Mouse (Mus musculus): Measurements from ENCODE around the gene Fmnl2. TPM values are rescaled to one million over a fixed set of nuclear protein-coding genes. Genes with fewer than 3 reads are reported as not detected.

Gene Fmnl2
- polyA plus RNA-seq, 1 experiment, result not detected

DNA sequence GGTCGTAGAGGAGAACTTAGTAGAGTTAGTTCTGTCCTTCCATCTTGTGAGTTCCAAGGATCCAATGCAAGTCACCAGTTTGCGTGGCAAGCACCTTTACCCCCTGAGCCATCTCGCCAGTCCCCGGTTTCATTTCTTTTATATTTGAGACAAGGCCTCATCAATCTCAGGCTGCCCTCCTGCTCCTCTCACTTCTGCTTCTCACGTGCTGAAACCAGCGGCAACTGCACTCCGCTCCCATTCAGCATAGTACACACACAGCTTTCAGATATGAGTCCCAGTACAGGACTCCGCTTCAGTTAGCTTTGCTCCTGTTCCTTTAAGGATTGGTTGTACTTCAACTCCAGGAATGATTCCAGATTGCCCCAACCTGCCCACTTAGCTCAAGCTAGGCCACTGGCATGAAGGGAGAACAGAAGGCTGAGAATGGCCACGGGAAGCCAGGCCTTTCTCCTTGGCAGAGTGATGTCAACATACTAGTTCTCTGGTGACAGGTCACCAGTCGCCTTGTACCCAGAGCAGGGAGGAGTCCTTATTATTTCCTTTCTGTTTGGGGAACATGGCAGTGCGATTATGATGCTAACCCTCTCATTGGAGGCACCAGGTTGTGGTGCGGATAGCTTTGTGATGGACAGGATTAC, 109.3 kb downstream of the Fmnl2 start:
- Histone ChIP-seq H3K4me1 (ENCODE audit: control insufficient read depth) (no peaks in the 10 kb centered on the region), H3K9me3 (ENCODE audit: control insufficient read depth, low read length) (no peaks in the 10 kb centered on the region), H3K36me3 (ENCODE audit: control insufficient read depth) (no peaks in the 10 kb centered on the region), H3K4me3 (replicated peaks) (no peak overlapping the region), H3K27me3 (ENCODE audit: control insufficient read depth) (no peaks in the 10 kb centered on the region)
- TF ChIP-seq GATA1 (IDR thresholded peaks at IDR 0.05; ENCODE audit: low read length) (no peak), TAL1 (IDR thresholded peaks at IDR 0.05; ENCODE audit: low read length) (no peak)

DNA sequence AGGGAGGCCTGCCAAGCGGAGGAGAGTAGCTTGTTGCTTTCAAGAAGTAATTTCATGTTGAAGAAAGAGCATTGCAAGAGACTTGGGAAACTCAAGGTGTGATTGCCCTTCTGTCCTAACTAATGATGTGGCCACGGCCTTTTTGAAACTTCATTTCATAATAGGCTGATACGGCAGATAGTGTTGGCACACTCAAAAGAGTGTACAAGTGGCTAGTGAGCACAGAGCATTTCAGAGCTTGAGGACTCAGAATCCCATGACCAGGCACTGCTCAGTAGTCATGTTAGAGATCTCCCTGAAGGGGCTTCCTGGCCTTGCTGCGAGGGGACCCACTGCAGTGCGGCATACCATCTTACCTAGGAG, 109.8 kb downstream of the Fmnl2 start:
- no peaks in the 10 kb centered on the region for H3K4me1 ChIP-seq (ENCODE audit: control insufficient read depth)

DNA sequence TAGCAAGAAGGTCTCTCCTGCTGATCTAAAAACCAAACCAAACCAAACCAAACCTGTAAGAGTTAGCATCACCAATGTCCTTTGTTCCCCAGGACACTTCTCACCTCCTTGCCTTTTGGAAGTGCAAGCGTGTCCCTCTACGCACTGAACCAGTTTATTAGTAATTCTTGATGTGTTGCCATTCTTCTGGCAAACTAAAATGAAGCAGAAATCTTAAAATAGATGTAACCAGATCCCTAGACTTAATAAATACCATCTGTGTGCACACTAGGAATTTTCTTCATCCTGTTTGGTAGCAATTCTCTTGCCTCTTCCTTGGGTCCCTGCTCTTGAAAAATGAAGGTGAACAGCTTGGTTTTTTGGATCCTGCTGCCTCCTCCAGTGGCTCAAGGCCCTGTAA, 111.2 kb downstream of the Fmnl2 start:
- H3K36me3 ChIP-seq (ENCODE audit: control insufficient read depth), result no peaks in the 10 kb centered on the region
- no peaks in the 10 kb centered on the region for H3K4me1 ChIP-seq (ENCODE audit: control insufficient read depth)
- no peaks in the 10 kb centered on the region for H3K27me3 ChIP-seq (ENCODE audit: control insufficient read depth)
- H3K4me3 ChIP-seq (replicated peaks), result no peak overlapping the region
- TF ChIP-seq GATA1 (IDR thresholded peaks at IDR 0.05; ENCODE audit: low read length) (no peak), TAL1 (IDR thresholded peaks at IDR 0.05; ENCODE audit: low read length) (no peak)
- no peaks in the 10 kb centered on the region for H3K9me3 ChIP-seq (ENCODE audit: control insufficient read depth, low read length)

More for the DNA sequence above, 109.8 kb downstream of the Fmnl2 start:
- H3K27me3 ChIP-seq (ENCODE audit: control insufficient read depth), result no peaks in the 10 kb centered on the region
- H3K4me3 ChIP-seq (replicated peaks), result no peak overlapping the region
- H3K9me3 ChIP-seq (ENCODE audit: control insufficient read depth, low read length), result no peaks in the 10 kb centered on the region
- H3K36me3 ChIP-seq (ENCODE audit: control insufficient read depth), result no peaks in the 10 kb centered on the region
- TF ChIP-seq GATA1 (IDR thresholded peaks at IDR 0.05; ENCODE audit: low read length) (no peak), TAL1 (IDR thresholded peaks at IDR 0.05; ENCODE audit: low read length) (no peak)

DNA sequence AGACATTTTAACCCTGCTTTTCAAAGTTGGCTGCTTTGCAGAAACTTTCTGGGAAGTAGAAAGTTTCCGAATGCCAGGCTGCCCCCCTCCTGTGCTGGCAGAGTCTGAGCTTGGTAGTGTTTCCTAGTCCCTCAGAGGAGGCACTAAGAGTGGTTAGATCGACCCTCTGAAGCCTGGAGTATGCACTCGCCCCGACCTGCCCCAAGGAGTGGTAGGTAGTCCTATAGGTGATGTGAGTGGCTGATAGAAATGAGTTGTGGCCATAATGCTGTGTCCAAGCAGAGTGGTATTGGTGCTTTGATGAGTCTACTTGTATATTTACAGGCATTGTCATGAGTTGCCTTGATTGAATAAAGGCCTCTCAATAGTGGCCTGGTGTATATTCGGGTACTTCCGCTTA, 116.4 kb downstream of the Fmnl2 start:
- no peak overlapping the region for H3K4me3 ChIP-seq (replicated peaks)

DNA sequence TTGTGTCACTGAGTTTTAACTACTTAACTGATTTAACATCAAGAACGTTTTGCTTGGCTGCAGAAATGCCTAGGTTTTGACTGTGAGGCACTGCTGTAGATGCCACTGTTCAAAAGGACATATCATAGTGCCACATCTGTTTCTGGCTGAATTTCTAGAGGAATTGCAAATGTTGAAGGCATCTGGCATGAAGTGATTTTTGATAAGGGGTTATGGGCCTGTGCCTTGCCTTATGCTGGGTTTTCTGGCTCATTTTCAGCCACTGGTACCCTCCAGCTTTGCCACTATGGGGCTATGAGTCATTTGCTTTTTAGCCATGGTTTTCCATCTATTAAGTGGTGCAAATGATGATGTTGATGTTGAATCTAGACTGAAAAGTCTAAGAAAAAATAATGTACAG, 117.1 kb downstream of the Fmnl2 start:
- no peak overlapping the region for H3K4me3 ChIP-seq (replicated peaks)
- H3K36me3 ChIP-seq (ENCODE audit: control insufficient read depth), result no peaks in the 10 kb centered on the region
- H3K9me3 ChIP-seq (ENCODE audit: control insufficient read depth, low read length), result no peaks in the 10 kb centered on the region
- TF ChIP-seq GATA1 (IDR thresholded peaks at IDR 0.05; ENCODE audit: low read length) (no peak), TAL1 (IDR thresholded peaks at IDR 0.05; ENCODE audit: low read length) (no peak)
- H3K27me3 ChIP-seq (ENCODE audit: control insufficient read depth), result no peaks in the 10 kb centered on the region
- no peaks in the 10 kb centered on the region for H3K4me1 ChIP-seq (ENCODE audit: control insufficient read depth)

More for the DNA sequence above, 116.4 kb downstream of the Fmnl2 start:
- Histone ChIP-seq H3K4me1 (ENCODE audit: control insufficient read depth) (no peaks in the 10 kb centered on the region), H3K27me3 (ENCODE audit: control insufficient read depth) (no peaks in the 10 kb centered on the region), H3K9me3 (ENCODE audit: control insufficient read depth, low read length) (no peaks in the 10 kb centered on the region), H3K36me3 (ENCODE audit: control insufficient read depth) (no peaks in the 10 kb centered on the region)
- TF ChIP-seq TAL1 (IDR thresholded peaks at IDR 0.05; ENCODE audit: low read length) (no peak), GATA1 (IDR thresholded peaks at IDR 0.05; ENCODE audit: low read length) (no peak)

DNA sequence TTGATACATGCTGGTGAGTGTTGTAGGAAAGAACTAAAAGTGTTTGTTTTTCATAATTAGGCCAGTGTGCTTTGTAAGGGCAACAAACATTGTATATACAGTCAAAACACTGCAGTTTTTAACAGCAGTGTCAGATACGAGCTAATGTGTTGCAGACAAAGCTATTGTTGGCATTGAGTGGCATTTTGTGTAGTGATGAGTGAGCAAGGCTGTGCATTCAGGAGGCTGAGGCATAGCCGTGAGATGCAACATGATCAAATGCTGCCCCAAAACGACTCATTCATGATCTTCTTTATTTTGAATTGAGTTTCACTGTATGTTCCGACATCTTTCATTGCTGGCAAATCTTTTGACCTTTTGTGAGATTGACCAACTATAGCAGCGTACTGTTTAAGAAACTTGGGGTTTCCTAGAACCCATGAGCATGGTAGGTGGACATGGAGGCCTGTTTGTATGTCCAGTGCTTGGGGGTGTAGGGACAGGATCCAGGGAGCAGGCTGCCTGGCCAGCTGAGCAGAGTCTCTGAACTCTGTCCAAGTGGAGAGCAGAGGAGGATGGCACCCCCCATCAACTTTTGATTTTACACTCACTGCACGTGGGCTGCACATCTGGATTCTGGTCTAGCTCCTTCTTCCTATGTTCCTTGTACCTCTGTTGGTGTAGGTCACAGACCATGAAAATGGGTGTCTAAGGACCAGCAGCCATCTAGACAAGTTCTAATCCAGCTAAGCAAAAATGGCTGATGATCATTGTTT, 120.4 kb downstream of the Fmnl2 start:
- TF ChIP-seq GATA1 (IDR thresholded peaks at IDR 0.05; ENCODE audit: low read length) (no peak), TAL1 (IDR thresholded peaks at IDR 0.05; ENCODE audit: low read length) (no peak)
- no peaks in the 10 kb centered on the region for H3K4me1 ChIP-seq (ENCODE audit: control insufficient read depth)
- no peaks in the 10 kb centered on the region for H3K27me3 ChIP-seq (ENCODE audit: control insufficient read depth)
- H3K9me3 ChIP-seq (ENCODE audit: control insufficient read depth, low read length), result no peaks in the 10 kb centered on the region
- H3K36me3 ChIP-seq (ENCODE audit: control insufficient read depth), result no peaks in the 10 kb centered on the region
- no peak overlapping the region for H3K4me3 ChIP-seq (replicated peaks)

DNA sequence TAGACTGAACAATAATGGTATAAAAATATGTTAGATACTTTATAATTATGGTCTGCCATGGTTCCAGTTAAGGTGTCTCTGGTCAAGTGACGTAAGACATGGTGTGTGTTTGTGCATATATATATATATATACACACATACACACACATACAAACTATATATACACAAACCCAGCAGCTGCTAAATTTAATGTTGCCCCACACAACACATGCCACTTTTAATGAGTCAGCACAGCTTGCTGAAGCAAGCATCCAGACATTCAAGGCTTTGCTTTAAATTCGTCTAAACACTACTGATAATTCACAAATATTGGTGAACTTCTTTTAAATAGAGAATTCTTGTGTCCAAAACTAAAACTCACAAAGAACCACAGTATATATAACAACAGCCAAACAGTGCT, 121.1 kb downstream of the Fmnl2 start:
- H3K9me3 ChIP-seq (ENCODE audit: control insufficient read depth, low read length), result no peaks in the 10 kb centered on the region
- TF ChIP-seq GATA1 (IDR thresholded peaks at IDR 0.05; ENCODE audit: low read length), result no peak
- no peak for TF ChIP-seq TAL1 (IDR thresholded peaks at IDR 0.05; ENCODE audit: low read length)
- no peak overlapping the region for H3K4me3 ChIP-seq (replicated peaks)
- H3K36me3 ChIP-seq (ENCODE audit: control insufficient read depth), result no peaks in the 10 kb centered on the region
- no peaks in the 10 kb centered on the region for H3K4me1 ChIP-seq (ENCODE audit: control insufficient read depth)
- no peaks in the 10 kb centered on the region for H3K27me3 ChIP-seq (ENCODE audit: control insufficient read depth)

DNA sequence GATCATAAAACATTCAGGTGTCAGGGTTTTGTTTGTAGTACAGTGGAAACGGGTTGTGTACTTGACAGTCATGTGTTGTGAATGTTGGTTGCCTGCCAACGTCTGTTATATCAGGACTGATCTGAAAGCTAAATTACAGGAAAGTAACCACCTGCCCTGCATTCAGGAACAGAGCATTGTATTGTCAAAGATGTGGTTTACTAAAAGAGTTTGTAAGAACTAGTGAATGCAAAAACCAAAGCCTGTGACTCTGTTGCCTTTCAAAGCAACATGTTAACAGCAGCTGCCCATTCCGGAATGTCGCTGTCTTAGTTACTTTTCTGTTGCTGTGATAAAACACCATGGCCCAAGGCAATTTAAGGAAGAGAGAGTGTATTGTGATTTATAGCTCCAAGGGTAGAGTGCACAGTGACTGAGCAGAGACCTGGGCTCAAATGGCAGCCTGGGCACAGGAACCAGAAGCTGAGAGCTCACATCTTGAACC, 121.7 kb downstream of the Fmnl2 start:
- H3K4me1 ChIP-seq (ENCODE audit: control insufficient read depth), result no peaks in the 10 kb centered on the region
- no peaks in the 10 kb centered on the region for H3K27me3 ChIP-seq (ENCODE audit: control insufficient read depth)
- no peak overlapping the region for H3K4me3 ChIP-seq (replicated peaks)
- no peaks in the 10 kb centered on the region for H3K9me3 ChIP-seq (ENCODE audit: control insufficient read depth, low read length)
- TF ChIP-seq GATA1 (IDR thresholded peaks at IDR 0.05; ENCODE audit: low read length) (no peak), TAL1 (IDR thresholded peaks at IDR 0.05; ENCODE audit: low read length) (no peak)
- no peaks in the 10 kb centered on the region for H3K36me3 ChIP-seq (ENCODE audit: control insufficient read depth)

DNA sequence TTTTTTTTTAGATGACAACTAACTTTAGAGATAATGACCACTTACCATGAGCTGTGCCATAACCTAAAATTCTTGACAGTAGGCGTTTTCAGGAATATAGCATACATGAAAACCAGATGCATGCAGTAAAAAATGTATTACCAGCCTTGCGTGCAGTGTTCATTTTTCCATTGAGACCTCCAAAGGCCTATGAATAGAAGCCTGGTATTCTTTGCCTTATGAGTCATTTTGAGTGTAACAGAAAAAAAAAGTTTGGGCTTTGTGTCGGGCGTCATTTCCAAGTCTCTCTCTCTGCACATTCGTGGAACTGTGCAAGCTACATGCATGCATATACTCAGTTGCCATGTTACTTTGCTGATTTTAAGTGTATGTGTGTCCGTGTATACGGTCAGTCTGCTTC, 123.5 kb downstream of the Fmnl2 start:
- no peak overlapping the region for H3K4me3 ChIP-seq (replicated peaks)
- H3K9me3 ChIP-seq (ENCODE audit: control insufficient read depth, low read length), result no peaks in the 10 kb centered on the region
- H3K27me3 ChIP-seq (ENCODE audit: control insufficient read depth), result no peaks in the 10 kb centered on the region
- H3K36me3 ChIP-seq (ENCODE audit: control insufficient read depth), result no peaks in the 10 kb centered on the region
- H3K4me1 ChIP-seq (ENCODE audit: control insufficient read depth), result no peaks in the 10 kb centered on the region
- no peak for TF ChIP-seq GATA1 (IDR thresholded peaks at IDR 0.05; ENCODE audit: low read length)
- TF ChIP-seq TAL1 (IDR thresholded peaks at IDR 0.05; ENCODE audit: low read length), result no peak
